Mouse (Mus musculus) cerebellum, adult 8-10 months (tissue): ENCODE results near the gene Aspdh.

Source experiments
- DNase-seq: peaks from one replicate; pipeline ENCODE4 v3.0.0; 2022

Gene Aspdh

DNA sequence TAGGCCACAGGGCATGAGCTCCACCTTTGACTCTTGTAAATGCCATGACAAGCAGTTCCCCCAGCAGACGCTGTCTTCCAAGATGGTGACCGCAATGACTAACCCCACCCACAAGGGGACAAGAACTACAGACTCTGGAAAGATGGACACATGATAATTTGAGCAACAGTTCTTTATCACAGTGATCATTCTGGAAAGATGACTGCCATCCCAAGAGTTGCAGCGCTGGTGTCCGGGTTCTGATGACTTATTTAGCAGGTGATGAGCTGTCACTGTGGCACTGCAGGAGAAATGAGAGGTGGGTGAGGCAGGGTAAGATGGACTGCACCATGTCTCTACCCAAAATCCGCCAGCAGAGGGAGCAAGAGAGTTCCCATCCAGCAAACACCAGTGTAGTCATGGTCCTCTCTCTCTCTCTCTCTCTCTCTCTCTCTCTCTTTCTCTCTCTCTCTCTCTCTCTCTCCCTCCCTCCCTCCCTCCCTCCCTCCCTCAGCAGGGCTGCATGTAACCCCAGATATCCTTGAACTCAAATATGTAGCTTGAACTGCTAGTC lies 36.4 kb downstream of the Aspdh start:
- DNase-seq: peak; percentile 76

DNA sequence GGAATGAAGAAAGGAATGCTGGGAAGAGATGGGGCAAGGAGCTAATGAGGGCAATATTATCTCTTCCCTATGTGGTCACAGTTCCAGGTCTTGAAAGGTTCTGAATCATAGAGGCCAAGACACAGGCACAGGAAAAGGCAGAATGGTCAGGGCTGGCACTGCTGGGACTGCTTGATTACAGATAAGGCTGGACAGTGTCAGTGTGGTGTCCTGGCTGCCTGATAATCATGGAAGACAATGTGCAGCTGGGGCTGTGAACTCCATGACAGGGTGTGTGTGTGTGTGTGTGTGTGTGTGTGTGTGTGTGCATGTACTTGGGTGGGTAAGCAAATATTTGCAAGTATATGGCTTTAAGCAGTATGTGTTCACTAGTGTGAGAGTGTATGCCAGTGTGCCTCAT lies 42.3 kb downstream of the Aspdh start:
- DNase-seq: no peak
